Mouse (Mus musculus) cortical plate, adult 2 months (tissue): ENCODE measurements at regions not wholly inside any gene's neighbourhood (a gene's known extent, or its start where the extent isn't known, plus 50 kb on each side); places are given as distances from the start of the nearest gene placed in this dataset.
A peak's percentile ranks its signal among the peaks of the same experiment; 100 is the strongest.
"Not testable (repeated sequence)": the region's sequence is repeated elsewhere in the genome, so short reads cannot be mapped to it uniquely, and the experiment has no call there.

Experiments
- H3K27ac ChIP-seq: fragments of 200-500 bp; 2 replicates; pipeline ENCODE4 v1.5.1; 2012; ENCODE audit warnings: low read length, control low read depth, inconsistent platforms; ENCODE audit not compliant: insufficient read depth
- H3K4me1 ChIP-seq: fragments of 200-500 bp; 2 replicates; pipeline ENCODE4 v1.6.1; 2011; ENCODE audit warnings: low read length; ENCODE audit not compliant: control insufficient read depth, insufficient read depth
- H3K4me3 ChIP-seq: fragments of 200-500 bp; 2 replicates; pipeline ENCODE4 v1.5.1; 2011; ENCODE audit warnings: mild to moderate bottlenecking, low read length, control low read depth; ENCODE audit not compliant: insufficient read depth
- CTCF ChIP-seq: fragments of 200-500 bp; IDR thresholded peaks from 2 replicates; pipeline ENCODE4 v1.5.1; 2011; ENCODE audit warnings: mild to moderate bottlenecking, control low read depth, low read length; ENCODE audit not compliant: insufficient read depth; ENCODE audit errors: extremely low read depth
- POLR2A ChIP-seq: fragments of 200-500 bp; IDR thresholded peaks from 2 replicates; pipeline ENCODE4 v1.6.1; 2011; ENCODE audit warnings: mild to moderate bottlenecking, low read length, control low read depth; ENCODE audit not compliant: insufficient read depth; ENCODE audit errors: extremely low read depth

DNA sequence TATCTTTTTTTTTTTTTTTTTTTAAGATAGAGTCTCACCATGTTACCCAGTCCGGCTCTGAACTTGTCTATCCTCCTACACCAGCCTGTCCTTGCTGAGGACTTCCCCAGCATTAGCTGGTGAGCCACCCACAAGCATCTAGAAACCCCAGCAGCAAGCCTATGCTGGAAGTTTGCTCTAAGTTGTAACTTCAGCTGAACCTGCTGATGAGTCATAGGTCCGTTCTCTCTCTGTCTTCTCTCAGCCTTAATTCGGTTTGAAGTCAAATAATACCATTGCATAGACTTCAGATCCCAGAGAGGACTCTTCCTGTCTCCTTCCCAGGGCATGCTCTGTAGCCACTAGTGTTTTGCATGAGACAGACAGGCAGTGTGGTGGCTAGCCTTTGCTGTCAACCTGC is 68.3 kb upstream of the Myrip start:
- TF ChIP-seq POLR2A: no peak
- no peak for TF ChIP-seq CTCF
- no peaks in the 10 kb centered on the region for H3K4me1 ChIP-seq
- no peak overlapping the region for H3K27ac ChIP-seq
- no peak overlapping the region for H3K4me3 ChIP-seq

DNA sequence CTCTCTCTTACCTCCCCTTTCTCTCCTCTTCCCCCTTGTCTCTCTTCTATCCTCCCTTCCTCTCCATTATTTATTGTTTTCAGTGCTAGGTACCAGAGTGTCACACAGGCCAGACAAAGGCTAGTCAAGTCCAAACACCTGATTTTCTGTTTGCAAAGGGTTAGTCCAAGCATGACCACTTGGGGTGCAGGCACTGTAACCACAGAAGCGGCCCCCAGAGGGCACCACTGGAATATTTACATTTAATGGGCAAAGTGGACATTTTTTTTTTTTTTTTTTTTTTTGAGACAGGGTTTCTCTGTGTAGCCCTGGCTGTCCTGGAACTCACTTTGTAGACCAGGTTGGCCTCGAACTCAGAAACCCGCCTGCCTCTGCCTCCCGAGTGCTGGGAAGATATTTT is 66.3 kb upstream of the Myrip start:
- not testable (repeated sequence) for H3K27ac ChIP-seq, H3K4me3 ChIP-seq, H3K4me1 ChIP-seq
- 0 out of 2 replicates have a peak, but pooled peaks have one; percentile 21 for TF ChIP-seq CTCF

DNA sequence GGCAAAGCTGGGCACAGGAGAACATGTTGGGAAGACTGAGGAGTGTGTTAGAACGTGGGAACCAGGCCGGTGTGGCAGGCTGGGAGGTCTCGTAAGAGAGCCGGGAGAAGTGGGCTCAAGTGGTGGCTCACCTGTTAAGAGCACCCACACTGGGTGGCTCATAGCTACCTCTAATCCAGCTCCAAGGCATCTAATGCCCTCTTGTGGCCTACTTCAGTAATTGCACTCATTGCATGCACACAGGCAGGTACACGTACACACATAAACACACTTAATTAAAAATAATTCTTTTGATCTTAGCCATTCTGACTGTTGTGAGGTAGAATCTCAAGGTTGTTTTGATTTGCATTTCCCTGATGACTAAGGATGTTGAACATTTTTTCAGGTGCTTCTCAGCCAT is 55.9 kb upstream of the Myrip start:
- no peak overlapping the region for H3K27ac ChIP-seq
- TF ChIP-seq CTCF (no peak), POLR2A (no peak)
- H3K4me1 ChIP-seq: no peaks in the 10 kb centered on the region
- H3K4me3 ChIP-seq: no peak overlapping the region

DNA sequence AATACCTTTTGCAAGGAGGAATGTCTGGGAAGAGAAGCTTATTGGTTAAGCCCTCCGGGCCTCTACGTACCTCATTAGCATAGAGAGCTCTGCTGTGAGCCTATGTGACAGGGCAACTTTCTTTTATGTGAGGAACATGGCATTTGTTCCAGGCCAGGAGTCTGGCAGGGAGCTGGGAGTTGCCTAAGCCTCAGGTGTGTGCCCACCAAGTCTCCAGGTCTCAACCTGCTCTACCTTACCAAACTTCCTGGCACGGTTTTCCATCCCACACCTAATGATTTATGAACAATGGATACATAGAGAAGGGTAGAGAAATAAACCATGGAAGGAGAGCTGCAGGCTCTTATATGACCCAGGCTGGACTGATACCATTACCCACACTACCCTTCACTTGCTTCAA is 52.6 kb upstream of the Myrip start:
- Histone ChIP-seq H3K4me1 (no peaks in the 10 kb centered on the region), H3K4me3 (no peak overlapping the region)
- TF ChIP-seq CTCF (no peak), POLR2A (no peak)

More for the DNA sequence above, 52.6 kb upstream of the Myrip start:
- H3K27ac ChIP-seq: no peak overlapping the region
